Mouse (Mus musculus) ES-CJ7 (cell line): ENCODE measurements at regions not wholly inside any gene's neighbourhood (a gene's known extent, or its start where the extent isn't known, plus 50 kb on each side); places are given as distances from the start of the nearest gene placed in this dataset.

ENCODE experiments used
- DNase-seq: peaks from one replicate; pipeline ENCODE4 v3.0.0; 2011; ENCODE audit warnings: low read depth, low spot score

DNA sequence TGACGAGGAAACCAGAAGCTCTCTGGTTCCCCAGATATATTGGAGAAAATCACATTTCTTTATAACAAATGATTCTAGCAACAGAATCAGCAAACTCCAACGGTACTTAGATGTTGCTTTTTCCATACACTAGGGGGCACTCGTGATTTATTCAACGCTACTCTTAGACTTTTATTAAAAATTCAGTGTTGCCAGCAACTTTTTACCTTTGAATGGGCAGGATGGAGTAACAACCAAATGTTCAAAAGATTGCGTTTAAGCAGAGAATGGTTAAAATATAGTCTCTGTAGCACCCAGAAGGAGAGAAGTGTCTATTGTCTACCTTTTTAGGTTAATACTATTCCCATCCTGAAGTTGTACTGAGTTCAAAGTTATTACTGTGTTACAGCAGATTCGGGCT, 715.4 kb upstream of the Cblb start:
- peak; percentile 25 for DNase-seq

DNA sequence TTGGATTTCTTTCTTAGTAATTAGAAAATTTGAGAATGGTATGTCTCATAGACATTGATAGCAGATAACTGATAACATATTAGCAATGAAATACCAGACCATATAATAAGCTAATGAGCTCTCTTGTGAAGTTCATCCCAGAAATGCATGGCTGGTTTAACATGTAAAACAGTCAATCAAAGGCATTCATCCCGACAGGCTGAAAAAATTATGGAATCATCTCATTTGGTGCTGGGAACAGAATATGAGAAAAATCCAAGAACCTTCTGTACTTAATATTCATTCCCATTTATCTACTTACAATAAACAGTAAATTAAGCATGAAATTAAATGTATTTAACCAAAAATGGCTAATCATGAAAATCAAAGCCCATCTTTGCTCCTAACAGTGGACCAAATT, 698.8 kb upstream of the Cblb start:
- no peak for DNase-seq

DNA sequence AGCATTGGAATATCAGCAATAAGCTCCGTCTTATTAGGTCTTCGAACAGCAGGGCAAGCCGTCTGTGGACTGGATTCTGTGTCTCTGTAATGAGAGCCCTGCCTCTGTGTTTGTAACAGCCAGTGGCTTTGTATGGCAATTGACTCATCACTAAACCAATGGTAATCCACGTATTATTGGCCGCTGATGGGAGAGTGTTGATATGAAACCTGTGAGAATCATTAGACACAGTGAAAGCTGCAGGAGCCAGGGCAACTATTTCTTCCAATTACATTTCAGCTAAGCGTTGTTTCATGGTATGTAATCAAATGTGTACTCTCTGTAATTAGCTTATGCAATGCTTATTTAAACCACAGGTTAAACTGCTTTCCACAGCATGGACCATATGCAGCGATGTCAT, 696.1 kb upstream of the Cblb start:
- DNase-seq, result no peak

DNA sequence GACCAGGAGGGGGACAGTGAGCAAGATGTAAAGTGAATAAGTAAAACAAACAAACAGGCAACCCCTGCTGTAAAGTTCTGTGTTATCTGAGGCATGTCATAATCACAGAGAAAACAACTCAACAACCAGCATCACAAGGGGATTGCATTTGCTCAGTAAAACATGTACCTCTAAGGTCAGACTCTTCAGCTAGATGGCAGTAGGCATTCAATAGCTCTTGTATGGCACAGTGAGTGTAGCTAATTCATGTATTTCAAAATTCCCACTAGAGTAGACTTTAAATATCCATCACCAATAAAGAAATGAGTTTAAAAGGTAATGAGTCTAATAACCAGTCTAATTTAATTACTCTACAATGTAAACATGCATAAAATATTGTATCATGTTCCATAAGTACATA, 683.9 kb upstream of the Cblb start:
- DNase-seq, result no peak

DNA sequence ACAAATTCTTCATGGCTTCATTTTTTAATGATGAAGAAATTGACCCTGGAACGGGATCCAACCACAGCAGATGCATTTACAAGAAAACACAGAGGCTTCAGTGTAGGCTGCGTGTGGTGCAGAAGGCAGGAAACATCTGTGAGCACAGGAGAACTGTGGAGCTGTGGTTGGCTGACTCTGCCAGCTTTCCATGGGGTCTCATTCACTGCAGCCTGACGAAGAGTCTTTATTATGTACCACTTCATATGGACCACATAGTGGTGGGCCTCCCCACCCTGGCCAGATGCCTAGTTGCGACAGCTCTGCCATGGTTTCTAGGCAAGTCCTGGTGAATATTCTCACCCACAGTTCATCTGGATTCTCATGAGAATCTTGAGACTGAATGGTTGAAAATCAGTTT, 678.9 kb upstream of the Cblb start:
- no peak for DNase-seq

DNA sequence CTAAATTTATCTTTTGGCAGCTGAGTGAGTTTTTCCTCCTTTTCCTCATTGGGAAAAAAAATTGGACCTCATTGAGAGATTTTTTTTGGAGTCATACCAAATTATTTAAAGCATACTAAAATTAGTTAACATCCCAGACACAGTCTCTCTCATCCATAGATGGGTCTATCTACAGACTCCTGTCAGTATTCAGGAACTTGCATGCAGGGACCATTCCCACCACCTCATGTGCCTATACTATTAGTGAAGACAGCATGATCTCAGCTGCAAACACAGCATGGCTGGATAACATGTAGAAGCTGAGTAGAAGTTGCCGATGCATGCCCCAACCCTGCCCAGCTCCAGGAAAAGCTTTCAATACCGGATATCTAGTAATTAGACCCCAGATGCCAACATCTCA, 677.2 kb upstream of the Cblb start:
- DNase-seq, result no peak

DNA sequence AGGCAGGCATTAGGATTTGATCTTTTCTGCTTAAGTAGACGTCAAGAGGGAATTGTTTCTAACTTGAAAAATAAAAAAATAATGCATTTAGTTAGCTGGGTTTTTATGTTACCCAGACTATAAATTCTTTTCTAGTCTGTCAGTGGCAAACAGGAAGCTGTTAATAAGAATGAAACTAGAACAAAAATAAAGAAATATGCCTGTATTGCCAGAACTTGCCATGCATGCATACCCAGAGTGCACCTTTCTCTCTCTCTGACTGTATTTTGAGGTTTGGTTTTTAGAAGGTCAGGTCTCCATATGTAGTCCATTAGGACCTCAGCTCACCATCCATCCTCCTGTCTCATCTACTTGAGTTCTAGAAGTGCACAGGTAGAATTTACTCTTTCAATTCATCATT, 661.0 kb upstream of the Cblb start:
- DNase-seq, result no peak

DNA sequence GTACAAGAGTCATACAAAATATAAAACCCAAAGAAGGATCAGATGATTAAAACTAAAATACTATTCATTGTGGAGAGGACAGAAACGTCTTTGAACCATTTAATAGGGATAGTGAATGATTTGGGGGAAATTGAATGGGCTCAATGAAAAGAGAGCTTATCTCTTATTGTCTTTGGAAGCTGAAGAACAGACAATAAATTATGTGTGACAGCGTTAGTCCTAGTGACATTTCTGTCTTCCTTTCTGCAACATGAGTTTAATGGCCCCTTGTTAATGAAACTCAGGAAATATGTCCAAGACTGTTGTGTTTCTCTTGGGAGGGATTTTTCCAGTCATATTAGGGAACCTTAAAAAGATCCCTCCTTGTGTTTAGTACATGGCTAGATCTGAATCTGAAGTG, 644.6 kb upstream of the Cblb start:
- DNase-seq, result no peak

DNA sequence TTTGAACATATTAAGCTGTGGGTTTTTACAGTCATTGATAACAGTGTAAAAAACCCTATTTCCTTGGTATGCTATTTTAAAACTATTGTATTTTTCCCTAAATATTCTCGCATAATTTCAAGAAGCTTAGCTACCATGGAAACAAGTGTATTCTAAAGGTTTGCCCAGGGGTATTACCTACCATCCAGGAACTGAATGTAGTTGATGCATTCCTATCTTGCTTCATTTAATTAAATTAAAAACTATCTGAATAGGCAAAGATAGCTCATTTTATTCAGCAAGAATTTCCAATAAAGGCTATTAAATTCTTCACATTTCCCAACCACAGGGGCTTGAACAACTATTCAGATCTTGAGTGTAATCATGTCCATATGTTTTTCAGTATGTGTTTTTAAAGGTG, 643.5 kb upstream of the Cblb start:
- DNase-seq, result no peak

DNA sequence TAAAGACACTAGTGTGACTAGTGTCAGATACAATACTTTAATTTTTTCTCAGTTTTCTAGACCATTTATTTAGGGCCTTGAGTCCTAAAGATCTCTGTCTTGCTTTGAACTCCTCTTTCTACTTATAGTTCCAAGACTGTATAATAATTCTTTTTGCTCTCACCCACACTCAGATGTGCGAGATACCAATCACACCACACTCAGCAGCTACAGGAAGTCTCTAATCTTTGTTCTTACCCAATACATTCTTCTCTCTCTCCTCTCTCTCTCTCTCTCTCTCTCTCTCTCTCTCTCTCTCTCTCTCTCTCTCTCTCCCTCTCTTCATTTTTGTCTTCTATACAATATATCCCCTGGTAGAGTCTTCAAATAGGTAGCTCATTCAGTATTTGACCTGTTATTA, 637.2 kb upstream of the Cblb start:
- no peak for DNase-seq
